Mouse (Mus musculus): Measurements from ENCODE around the gene Retn. TPM values are rescaled to one million over a fixed set of nuclear protein-coding genes. Genes with fewer than 3 reads are reported as not detected.

Retn gene
- polyA plus RNA-seq, 1 experiment from 2014 or later = 0.24 TPM

DNA sequence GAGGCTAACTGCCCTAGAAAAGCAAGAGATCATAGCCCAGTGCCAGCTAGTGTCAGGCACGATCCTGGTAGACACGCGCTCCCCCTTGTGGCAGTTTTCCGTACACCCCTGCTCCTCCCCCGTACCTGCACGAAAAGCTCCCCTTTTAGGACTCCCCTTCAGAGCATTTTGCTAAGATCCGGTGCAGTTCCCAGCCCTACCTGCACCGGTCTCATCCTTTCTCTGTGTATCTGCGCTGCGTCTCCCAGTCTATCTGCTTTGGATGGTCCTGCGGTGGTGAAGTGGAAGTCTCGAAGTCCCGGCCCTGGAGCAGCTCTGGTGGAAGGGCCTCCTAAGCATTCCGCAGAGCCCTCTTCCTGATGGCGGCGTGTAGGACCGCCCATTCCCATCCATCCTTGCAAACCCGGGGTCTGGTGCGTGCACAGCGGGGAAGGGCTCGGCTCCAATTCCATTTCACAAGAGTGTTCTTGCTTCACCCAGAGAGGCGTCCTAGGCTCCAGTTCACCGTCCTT lies 16.5 kb downstream of the Retn start, which contains the start of gene Fcor:
TSS of gene Fcor (minus strand) at position 383 of the 512 bp plus-strand sequence.
- DNase-seq (ENCODE audit: low spot score) = peak; percentile 87
- Histone ChIP-seq H3K4me1 (peaks cover 10% of the 10 kb centered on the region), H3K9me3 (no peaks in the 10 kb centered on the region), H3K27ac (replicated peaks) (peak within 1 kb of the TSS; percentile 84), H3K4me3 (peak within 1 kb of the TSS; percentile 64), H3K36me3 (replicated peaks) (no peaks in the 10 kb centered on the region), H3K27me3 (replicated peaks; ENCODE audit: low read depth, poor library complexity, severe bottlenecking) (no peaks in the 10 kb centered on the region)
- under 1% methylated on average over 23 of the region's 23 CpGs for WGBS

DNA sequence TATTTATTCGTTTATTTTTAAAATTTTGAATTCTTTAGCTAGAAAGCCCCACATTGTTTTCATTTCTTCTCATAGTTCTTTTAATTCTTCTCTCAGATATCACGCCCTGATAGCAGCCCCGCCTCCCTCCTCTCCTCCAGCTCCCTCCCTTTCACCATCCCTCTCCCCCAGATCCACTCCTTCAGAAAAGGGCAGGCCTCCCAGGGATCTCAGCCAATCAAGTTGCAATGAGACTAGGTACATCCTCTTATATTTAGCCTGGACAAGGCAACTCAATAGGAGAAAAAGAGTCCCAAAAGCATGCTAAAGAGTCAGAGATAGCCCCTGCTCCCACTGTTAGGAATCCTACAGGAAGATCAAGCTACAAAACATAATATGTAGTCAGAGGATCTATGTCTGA lies 19.1 kb downstream of the Retn start:
- H3K4me3 ChIP-seq = no peak overlapping the region
- H3K9me3 ChIP-seq = peaks cover 4% of the 10 kb centered on the region; the same call in 1 of the 2 replicates
- WGBS = 64% methylated on average over 3 of the region's 3 CpGs
- H3K4me1 ChIP-seq = peaks cover 19% of the 10 kb centered on the region
- H3K27me3 ChIP-seq (replicated peaks; ENCODE audit: low read depth, poor library complexity, severe bottlenecking) = no peaks in the 10 kb centered on the region
- no peak overlapping the region for H3K27ac ChIP-seq (replicated peaks)
- H3K36me3 ChIP-seq (replicated peaks) = peaks cover 15% of the 10 kb centered on the region
- no peak for DNase-seq (ENCODE audit: low spot score)

GRCm38 (mm10) chr8:3676131-3676992 lies 20.8 kb downstream of the Retn start, which contains the start of gene Trappc5:
Gene Trappc5 (plus strand): TSS chr8:3676299.
- Histone ChIP-seq H3K4me1 (peaks cover 19% of the 10 kb centered on the region), H3K27me3 (replicated peaks; ENCODE audit: low read depth, poor library complexity, severe bottlenecking) (no peaks in the 10 kb centered on the region), H3K36me3 (replicated peaks) (peaks cover 32% of the 10 kb centered on the region), H3K4me3 (peak within 1 kb of the TSS; percentile 87), H3K9me3 (peaks cover 4% of the 10 kb centered on the region; the same call in 1 of the 2 replicates), H3K27ac (replicated peaks) (peak within 1 kb of the TSS; percentile 94)
- under 1% methylated on average over 61 of the region's 61 CpGs for WGBS
- peak; percentile 95 for DNase-seq (ENCODE audit: low spot score)

DNA sequence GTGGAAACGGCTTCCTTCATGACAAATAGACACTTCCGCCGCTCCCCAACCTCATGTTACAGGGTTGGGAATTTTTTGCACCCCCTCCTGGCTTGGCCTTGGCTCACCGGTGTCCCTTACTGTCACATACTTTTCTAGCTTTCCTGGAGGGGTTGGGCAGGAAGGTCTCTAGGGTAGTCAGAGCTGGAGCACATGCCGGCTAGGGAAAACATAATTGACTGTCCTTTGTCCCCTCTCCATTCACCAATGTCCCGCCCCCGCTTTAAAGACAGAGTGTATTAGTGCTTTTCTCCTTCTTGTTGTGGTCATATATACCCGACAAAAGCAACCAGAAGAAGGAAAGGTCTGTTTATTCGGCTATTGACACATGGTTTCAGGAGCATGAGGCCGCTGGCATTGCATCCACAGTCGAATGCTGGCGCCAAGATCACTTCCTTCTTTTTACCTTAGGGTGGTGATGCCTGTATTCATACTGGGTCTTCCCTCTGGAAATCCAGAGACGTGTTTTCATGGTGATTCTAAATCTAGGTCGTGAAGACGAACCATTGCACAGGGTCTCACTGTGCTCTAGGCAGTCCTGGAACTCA lies 21.5 kb downstream of the Retn start:
- H3K4me1 ChIP-seq = peaks cover 19% of the 10 kb centered on the region
- peak overlapping the region; percentile 87 for H3K4me3 ChIP-seq
- no peaks in the 10 kb centered on the region for H3K27me3 ChIP-seq (replicated peaks; ENCODE audit: low read depth, poor library complexity, severe bottlenecking)
- peaks cover 39% of the 10 kb centered on the region for H3K36me3 ChIP-seq (replicated peaks)
- 8% methylated on average over 15 of the region's 15 CpGs for WGBS
- peak overlapping the region; percentile 94 for H3K27ac ChIP-seq (replicated peaks)
- H3K9me3 ChIP-seq = peaks cover 4% of the 10 kb centered on the region; the same call in 1 of the 2 replicates
- DNase-seq (ENCODE audit: low spot score) = peak; percentile 38

GRCm38 (mm10) chr8:3678831-3679230 lies 23.3 kb downstream of the Retn start:
- WGBS = 97% methylated on average over 23 of the region's 23 CpGs

DNA sequence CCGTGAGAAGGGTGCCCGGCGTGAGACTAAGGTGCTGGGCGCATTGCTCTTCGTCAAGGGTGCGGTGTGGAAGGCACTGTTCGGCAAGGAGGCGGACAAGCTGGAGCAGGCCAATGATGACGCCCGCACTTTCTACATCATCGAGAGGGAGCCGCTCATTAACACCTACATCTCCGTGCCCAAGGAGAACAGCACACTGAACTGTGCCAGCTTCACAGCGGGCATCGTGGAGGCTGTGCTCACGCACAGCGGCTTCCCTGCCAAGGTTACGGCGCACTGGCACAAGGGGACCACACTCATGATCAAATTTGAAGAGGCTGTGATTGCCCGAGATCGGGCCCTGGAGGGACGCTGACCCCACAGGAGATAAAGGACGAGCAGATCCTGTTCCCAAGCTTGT lies 23.7 kb downstream of the Retn start:
- peaks cover 4% of the 10 kb centered on the region; the same call in 1 of the 2 replicates for H3K9me3 ChIP-seq
- 97% methylated on average over 23 of the region's 23 CpGs for WGBS
- no peaks in the 10 kb centered on the region for H3K27me3 ChIP-seq (replicated peaks; ENCODE audit: low read depth, poor library complexity, severe bottlenecking)
- H3K4me3 ChIP-seq = no peak overlapping the region
- peaks cover 54% of the 10 kb centered on the region for H3K36me3 ChIP-seq (replicated peaks)
- no peak for DNase-seq (ENCODE audit: low spot score)
- H3K27ac ChIP-seq (replicated peaks) = no peak overlapping the region
- peaks cover 13% of the 10 kb centered on the region for H3K4me1 ChIP-seq

More at GRCm38 (mm10) chr8:3678831-3679230, 23.3 kb downstream of the Retn start:
- Histone ChIP-seq H3K27me3 (replicated peaks; ENCODE audit: low read depth, poor library complexity, severe bottlenecking) (no peaks in the 10 kb centered on the region), H3K27ac (replicated peaks) (no peak overlapping the region), H3K9me3 (peaks cover 4% of the 10 kb centered on the region; the same call in 1 of the 2 replicates), H3K4me3 (no peak overlapping the region), H3K36me3 (replicated peaks) (peaks cover 54% of the 10 kb centered on the region), H3K4me1 (peaks cover 13% of the 10 kb centered on the region)
- no peak for DNase-seq (ENCODE audit: low spot score)

- 97% methylated on average over 5 of the region's 5 CpGs for WGBS
- Histone ChIP-seq H3K9me3 (peaks cover 4% of the 10 kb centered on the region; the same call in 1 of the 2 replicates), H3K36me3 (replicated peaks) (peaks cover 54% of the 10 kb centered on the region), H3K27me3 (replicated peaks; ENCODE audit: low read depth, poor library complexity, severe bottlenecking) (no peaks in the 10 kb centered on the region), H3K4me3 (no peak overlapping the region), H3K27ac (replicated peaks) (no peak overlapping the region), H3K4me1 (peaks cover 13% of the 10 kb centered on the region)
- no peak for DNase-seq (ENCODE audit: low spot score)
Measured at GRCm38 (mm10) chr8:3679656-3680055, 24.1 kb downstream of the Retn start.

GRCm38 (mm10) chr8:3682435-3682834 lies 26.9 kb downstream of the Retn start:
- Histone ChIP-seq H3K27ac (replicated peaks) (no peak overlapping the region), H3K4me3 (no peak overlapping the region), H3K27me3 (replicated peaks; ENCODE audit: low read depth, poor library complexity, severe bottlenecking) (no peaks in the 10 kb centered on the region), H3K9me3 (peaks cover 4% of the 10 kb centered on the region; the same call in 1 of the 2 replicates), H3K4me1 (peaks cover 6% of the 10 kb centered on the region), H3K36me3 (replicated peaks) (peaks cover 54% of the 10 kb centered on the region)
- WGBS = 92% methylated on average over 5 of the region's 5 CpGs
- no peak for DNase-seq (ENCODE audit: low spot score)

- Histone ChIP-seq H3K9me3 (peaks cover 4% of the 10 kb centered on the region; the same call in 1 of the 2 replicates), H3K36me3 (replicated peaks) (peaks cover 50% of the 10 kb centered on the region), H3K4me3 (no peak overlapping the region), H3K27ac (replicated peaks) (no peak overlapping the region), H3K4me1 (no peaks in the 10 kb centered on the region), H3K27me3 (replicated peaks; ENCODE audit: low read depth, poor library complexity, severe bottlenecking) (no peaks in the 10 kb centered on the region)
- WGBS = 79% methylated on average over 6 of the region's 6 CpGs
- DNase-seq (ENCODE audit: low spot score) = no peak
Measured at GRCm38 (mm10) chr8:3683408-3684176, 28.0 kb downstream of the Retn start.

- Histone ChIP-seq H3K36me3 (replicated peaks) (peaks cover 41% of the 10 kb centered on the region), H3K9me3 (no peaks in the 10 kb centered on the region; the same call in 1 of the 2 replicates), H3K27me3 (replicated peaks; ENCODE audit: low read depth, poor library complexity, severe bottlenecking) (no peaks in the 10 kb centered on the region), H3K4me1 (no peaks in the 10 kb centered on the region), H3K4me3 (no peak overlapping the region), H3K27ac (replicated peaks) (no peak overlapping the region)
- DNase-seq (ENCODE audit: low spot score) = no peak
Measured at GRCm38 (mm10) chr8:3684530-3684929, 29.0 kb downstream of the Retn start.

GRCm38 (mm10) chr8:3685422-3685821 lies 29.9 kb downstream of the Retn start:
- no peak for DNase-seq (ENCODE audit: low spot score)
- H3K4me3 ChIP-seq = no peak overlapping the region
- H3K27me3 ChIP-seq (replicated peaks; ENCODE audit: low read depth, poor library complexity, severe bottlenecking) = no peaks in the 10 kb centered on the region
- no peaks in the 10 kb centered on the region; the same call in 1 of the 2 replicates for H3K9me3 ChIP-seq
- H3K36me3 ChIP-seq (replicated peaks) = peaks cover 32% of the 10 kb centered on the region
- H3K27ac ChIP-seq (replicated peaks) = no peak overlapping the region
- H3K4me1 ChIP-seq = no peaks in the 10 kb centered on the region
- 69% methylated on average over 5 of the region's 5 CpGs for WGBS

DNA sequence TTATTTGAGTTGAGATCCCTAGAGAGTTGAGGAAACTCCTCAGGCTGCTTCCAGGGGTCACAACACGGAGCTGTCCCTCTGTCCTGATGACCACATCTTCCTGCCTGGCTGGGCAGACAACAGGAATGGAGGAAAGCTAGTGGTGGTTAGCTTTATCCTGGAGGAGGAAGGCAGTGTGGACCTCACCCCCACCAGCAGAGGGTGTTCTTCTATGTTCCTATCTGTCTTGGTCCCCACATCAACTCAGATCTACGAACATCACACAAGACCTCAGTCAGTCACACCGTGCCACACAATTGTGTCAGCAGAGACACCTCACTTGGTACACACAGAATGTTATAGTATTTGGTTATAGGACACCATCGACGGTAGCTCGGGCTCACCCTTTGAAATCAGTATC lies 32.0 kb downstream of the Retn start:
- Histone ChIP-seq H3K9me3 (no peaks in the 10 kb centered on the region; the same call in 1 of the 2 replicates), H3K36me3 (replicated peaks) (peaks cover 11% of the 10 kb centered on the region), H3K4me1 (no peaks in the 10 kb centered on the region), H3K27ac (replicated peaks) (no peak overlapping the region), H3K27me3 (replicated peaks; ENCODE audit: low read depth, poor library complexity, severe bottlenecking) (no peaks in the 10 kb centered on the region), H3K4me3 (no peak overlapping the region)
- WGBS = 78% methylated on average over 6 of the region's 6 CpGs
- no peak for DNase-seq (ENCODE audit: low spot score)

Measured in embryonic facial prominence, embryonic 10.5 days (tissue).